Mouse (Mus musculus) kidney, postnatal 36 days (tissue): ENCODE measurements around the gene Cyp2c65.

Experiments
- DNase-seq, 2 experiments: peaks; one replicate each; pipeline ENCODE4 v3.0.0; 2021 to 2022; ENCODE audit warnings: mixed read lengths in 2 of 2

Cyp2c65 gene

DNA sequence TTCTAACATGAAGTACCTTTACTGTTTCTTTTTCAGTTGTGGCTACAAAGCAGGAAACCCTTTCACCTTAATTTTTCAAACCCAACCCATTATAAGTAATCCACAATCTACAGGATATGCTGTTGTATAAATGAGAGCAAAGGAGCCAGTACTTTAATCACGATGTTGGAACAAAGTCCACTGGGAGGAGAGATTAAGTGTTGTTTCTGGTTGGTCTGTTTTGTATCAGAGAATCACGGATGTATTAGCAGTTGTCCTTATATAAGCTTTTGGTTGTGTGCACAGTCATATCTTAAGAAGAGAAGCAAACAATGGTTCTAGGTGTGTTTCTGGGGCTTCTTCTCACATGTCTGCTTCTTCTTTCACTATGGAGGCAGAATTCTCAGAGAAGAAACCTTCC is at the start of gene Cyp2c65:
Cyp2c65 (plus strand) TSS at position 297 of the 400 bp plus-strand sequence.
- no peak for DNase-seq

DNA sequence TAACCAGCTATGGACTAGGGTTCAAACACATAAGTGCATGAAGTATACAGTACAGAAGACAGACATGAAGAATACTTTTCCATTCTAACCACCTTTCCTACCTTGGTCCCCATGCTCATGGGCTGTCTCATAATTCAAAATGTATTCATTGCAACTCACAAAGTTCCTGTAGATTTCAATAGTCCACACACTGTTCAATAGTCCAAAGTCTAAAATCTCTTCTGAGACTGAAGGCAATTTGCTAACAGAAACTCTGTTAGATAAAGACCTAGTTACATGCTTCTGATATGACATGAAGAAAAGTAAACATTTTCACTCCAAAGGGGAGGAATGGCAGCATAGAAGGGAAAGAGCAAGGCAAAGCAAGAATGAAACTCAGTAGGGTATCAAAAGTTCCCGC is 2.9 kb upstream of the Cyp2c65 start:
- DNase-seq: no peak

DNA sequence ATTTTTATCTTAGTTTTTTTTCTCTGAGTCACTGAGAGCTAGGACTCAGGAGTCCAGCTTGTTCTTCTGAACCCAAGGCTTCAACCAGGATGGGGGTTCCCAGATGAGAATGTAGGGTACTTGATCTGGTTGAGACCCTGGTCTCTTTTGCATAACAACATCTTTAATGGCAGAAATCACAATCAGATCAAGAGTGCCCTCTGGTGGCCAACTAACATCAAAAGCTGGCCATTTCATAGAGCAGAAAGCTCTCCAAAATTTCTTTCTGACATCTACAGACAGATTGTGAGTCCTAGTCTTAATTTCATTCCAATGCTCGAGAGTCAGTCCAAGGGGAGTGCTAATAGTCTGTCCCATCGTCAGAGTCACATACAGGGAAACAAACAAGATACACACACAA is 38.0 kb downstream of the Cyp2c65 start:
- DNase-seq: peak in 1 of 2 experiments; percentile 32

DNA sequence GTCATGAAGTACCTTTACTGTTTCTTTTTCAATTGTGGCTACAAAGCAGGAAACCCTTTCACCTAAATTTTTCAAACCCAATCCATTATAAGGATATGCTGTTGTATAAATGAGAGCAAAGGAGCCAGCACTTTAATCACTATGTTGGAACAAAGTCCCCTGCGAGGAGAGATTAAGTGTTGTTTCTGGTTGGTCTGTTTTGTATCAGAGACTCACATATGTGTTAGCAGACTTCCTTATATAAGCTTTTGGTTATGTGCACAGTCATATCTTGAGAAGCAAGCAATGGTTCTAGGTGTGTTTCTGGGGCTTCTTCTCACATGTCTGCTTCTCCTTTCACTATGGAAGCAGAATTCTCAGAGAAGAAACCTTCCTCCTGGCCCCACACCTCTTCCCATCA is 52.8 kb downstream of the Cyp2c65 start, which contains the start of gene Cyp2c66:
Cyp2c66 (plus strand) TSS at position 255 of the 400 bp plus-strand sequence.
- DNase-seq: no peak
